Mouse (Mus musculus): ENCODE measurements around the gene Gspt1. TPM values are rescaled to one million over a fixed set of nuclear protein-coding genes. Genes with fewer than 3 reads are reported as not detected.

Gspt1 gene
- total RNA-seq, 1 experiment: 89.8 TPM

- TF ChIP-seq CHD2 (IDR thresholded peaks at IDR 0.05; ENCODE audit: low read depth, low read length) (no peak), MAFK (IDR thresholded peaks at IDR 0.05; ENCODE audit: insufficient read depth, low read depth, low read length) (no peak), HCFC1 (IDR thresholded peaks at IDR 0.05; ENCODE audit: borderline replicate concordance, insufficient read depth, low read length) (peak; percentile 51; the same call in 1 of the 2 replicates), ZNF384 (IDR thresholded peaks at IDR 0.05; ENCODE audit: low read depth, low read length) (no peak), ZC3H11A (IDR thresholded peaks at IDR 0.05; ENCODE audit: borderline replicate concordance, low read depth, low read length) (peak; percentile 12; the same call in 1 of the 2 replicates)
- Histone ChIP-seq H3K27ac (ENCODE audit: insufficient read depth, low read depth, low read length, poor library complexity, severe bottlenecking) (no peak within 1 kb of the TSS), H3K36me3 (ENCODE audit: control insufficient read depth, insufficient read depth, low read length, poor library complexity, severe bottlenecking) (no peaks in the 10 kb centered on the region), H3K4me1 (ENCODE audit: control insufficient read depth in 2 of 2, insufficient read depth in 2 of 2, low read length in 2 of 2, poor library complexity in 1 of 2) (peaks cover 2 to 5% of the 10 kb centered on the region in 2 experiments; a peak in 2 of 4 replicates), H3K9me3 (ENCODE audit: control insufficient read depth, insufficient read depth, low read depth, low read length) (no peaks in the 10 kb centered on the region), H3K4me3 (ENCODE audit: insufficient read depth in 1 of 2, low read depth in 1 of 2, low read length in 2 of 2, poor library complexity in 1 of 2, severe bottlenecking in 1 of 2) (peak within 1 kb of the TSS; percentile 82 to 87), H3K9ac (ENCODE audit: insufficient read depth, low read depth, low read length, poor library complexity, severe bottlenecking) (peak within 1 kb of the TSS; percentile 89)
- peak; percentile 58 for DNase-seq (ENCODE audit: low read depth, low spot score)
- in situ Hi-C loops (cut with MboI; ENCODE audit: low sequenced_read_pairs in 2 of 2, unreplicated experiment in 2 of 2): no loop called here
These were observed 77.8 kb downstream of the Gspt1 start, which contains the start of gene Zc3h7a for GRCm38 (mm10) chr16:11176208-11176883. Gene Zc3h7a (minus strand): TSS chr16:11176393.

DNA sequence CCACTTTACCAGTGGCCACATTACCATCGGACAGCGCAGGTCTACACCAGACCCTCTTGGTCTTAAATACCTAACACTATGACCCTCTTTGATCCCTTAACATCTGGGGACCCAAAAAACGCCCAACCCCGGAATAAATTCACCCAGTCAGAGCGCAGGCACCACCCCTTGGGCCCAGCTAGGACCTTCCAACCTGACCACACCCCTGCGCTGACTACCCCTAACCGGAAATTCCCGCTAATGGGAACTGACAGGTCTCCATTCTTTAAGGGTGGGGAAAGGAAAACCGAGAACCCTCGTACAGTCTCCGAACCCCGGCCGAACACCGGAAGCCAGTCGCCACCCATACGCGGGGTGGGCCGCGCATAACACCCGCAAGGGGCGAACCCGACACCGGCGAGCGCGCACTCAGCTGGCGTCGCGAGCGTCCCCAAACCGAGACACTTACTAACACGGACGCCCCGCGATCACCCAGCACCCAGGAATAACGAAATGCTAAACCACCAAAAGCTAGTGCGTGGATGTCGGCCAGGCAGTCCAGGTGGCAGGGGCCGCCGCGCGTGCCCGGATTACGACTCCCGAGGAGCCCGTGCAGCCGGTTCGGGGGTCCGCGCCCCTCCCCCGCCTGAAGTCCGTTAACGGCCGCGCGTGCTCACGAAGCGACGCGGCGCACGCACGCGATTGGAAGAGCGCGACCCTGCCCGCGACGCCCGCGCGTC lies 78.5 kb downstream of the Gspt1 start:
- no peak for TF ChIP-seq HCFC1 (IDR thresholded peaks at IDR 0.05; ENCODE audit: borderline replicate concordance, insufficient read depth, low read length)
- TF ChIP-seq ZC3H11A (IDR thresholded peaks at IDR 0.05; ENCODE audit: borderline replicate concordance, low read depth, low read length): no peak
- no peak for TF ChIP-seq CHD2 (IDR thresholded peaks at IDR 0.05; ENCODE audit: low read depth, low read length)
- no peak for TF ChIP-seq ZNF384 (IDR thresholded peaks at IDR 0.05; ENCODE audit: low read depth, low read length)
- TF ChIP-seq MAFK (IDR thresholded peaks at IDR 0.05; ENCODE audit: insufficient read depth, low read depth, low read length): no peak
- Histone ChIP-seq H3K36me3 (ENCODE audit: control insufficient read depth, insufficient read depth, low read length, poor library complexity, severe bottlenecking) (no peaks in the 10 kb centered on the region), H3K9me3 (ENCODE audit: control insufficient read depth, insufficient read depth, low read depth, low read length) (no peaks in the 10 kb centered on the region), H3K9ac (ENCODE audit: insufficient read depth, low read depth, low read length, poor library complexity, severe bottlenecking) (peak overlapping the region; percentile 89), H3K4me3 (ENCODE audit: insufficient read depth in 1 of 2, low read depth in 1 of 2, low read length in 2 of 2, poor library complexity in 1 of 2, severe bottlenecking in 1 of 2) (peak overlapping the region; percentile 82 to 87), H3K4me1 (ENCODE audit: control insufficient read depth in 2 of 2, insufficient read depth in 2 of 2, low read length in 2 of 2, poor library complexity in 1 of 2) (peaks cover 2 to 5% of the 10 kb centered on the region in 2 experiments; a peak in 2 of 4 replicates), H3K27ac (ENCODE audit: insufficient read depth, low read depth, low read length, poor library complexity, severe bottlenecking) (no peak overlapping the region)
- DNase-seq (ENCODE audit: low read depth, low spot score): peak; percentile 43
- in situ Hi-C loops (cut with MboI; ENCODE audit: low sequenced_read_pairs in 2 of 2, unreplicated experiment in 2 of 2): no loop called here

DNA sequence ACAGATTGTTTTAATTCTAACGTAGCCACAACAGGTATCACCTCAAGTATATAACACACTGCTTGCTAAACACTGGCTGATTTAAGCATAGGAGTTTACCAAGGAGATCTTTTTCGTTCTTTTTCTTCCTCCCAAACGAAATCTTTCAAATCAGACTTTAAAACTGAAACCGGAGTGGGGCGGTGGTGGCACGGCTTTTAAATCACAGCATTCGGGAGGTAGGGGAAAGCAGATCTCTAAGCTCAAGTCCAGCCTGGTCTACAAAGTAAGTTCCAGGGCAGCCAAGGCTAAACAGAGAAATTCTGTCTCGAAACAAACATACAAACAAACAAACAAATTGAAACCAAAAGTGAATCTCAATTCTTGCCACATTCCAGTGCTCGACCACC lies 79.0 kb downstream of the Gspt1 start:
- Histone ChIP-seq H3K9ac (ENCODE audit: insufficient read depth, low read depth, low read length, poor library complexity, severe bottlenecking) (peak overlapping the region; percentile 89), H3K27ac (ENCODE audit: insufficient read depth, low read depth, low read length, poor library complexity, severe bottlenecking) (no peak overlapping the region), H3K36me3 (ENCODE audit: control insufficient read depth, insufficient read depth, low read length, poor library complexity, severe bottlenecking) (no peaks in the 10 kb centered on the region), H3K4me3 (ENCODE audit: insufficient read depth in 1 of 2, low read depth in 1 of 2, low read length in 2 of 2, poor library complexity in 1 of 2, severe bottlenecking in 1 of 2) (peak overlapping the region; percentile 82 to 87), H3K4me1 (ENCODE audit: control insufficient read depth in 2 of 2, insufficient read depth in 2 of 2, low read length in 2 of 2, poor library complexity in 1 of 2) (peaks cover 2 to 5% of the 10 kb centered on the region in 2 experiments; a peak in 2 of 4 replicates), H3K9me3 (ENCODE audit: control insufficient read depth, insufficient read depth, low read depth, low read length) (no peaks in the 10 kb centered on the region)
- DNase-seq (ENCODE audit: low read depth, low spot score): no peak
- TF ChIP-seq ZC3H11A (IDR thresholded peaks at IDR 0.05; ENCODE audit: borderline replicate concordance, low read depth, low read length) (no peak), HCFC1 (IDR thresholded peaks at IDR 0.05; ENCODE audit: borderline replicate concordance, insufficient read depth, low read length) (no peak), ZNF384 (IDR thresholded peaks at IDR 0.05; ENCODE audit: low read depth, low read length) (no peak), MAFK (IDR thresholded peaks at IDR 0.05; ENCODE audit: insufficient read depth, low read depth, low read length) (no peak), CHD2 (IDR thresholded peaks at IDR 0.05; ENCODE audit: low read depth, low read length) (no peak)
- in situ Hi-C loops (cut with MboI; ENCODE audit: low sequenced_read_pairs in 2 of 2, unreplicated experiment in 2 of 2): no loop called here

GRCm38 (mm10) chr16:11174671-11175081 lies 79.4 kb downstream of the Gspt1 start:
- no peak overlapping the region for H3K27ac ChIP-seq (ENCODE audit: insufficient read depth, low read depth, low read length, poor library complexity, severe bottlenecking)
- no peak for TF ChIP-seq ZC3H11A (IDR thresholded peaks at IDR 0.05; ENCODE audit: borderline replicate concordance, low read depth, low read length)
- TF ChIP-seq HCFC1 (IDR thresholded peaks at IDR 0.05; ENCODE audit: borderline replicate concordance, insufficient read depth, low read length): no peak
- no peak for TF ChIP-seq MAFK (IDR thresholded peaks at IDR 0.05; ENCODE audit: insufficient read depth, low read depth, low read length)
- TF ChIP-seq ZNF384 (IDR thresholded peaks at IDR 0.05; ENCODE audit: low read depth, low read length): no peak
- no peak for TF ChIP-seq CHD2 (IDR thresholded peaks at IDR 0.05; ENCODE audit: low read depth, low read length)
- peaks cover 2 to 5% of the 10 kb centered on the region in 2 experiments; a peak in 2 of 4 replicates for H3K4me1 ChIP-seq (ENCODE audit: control insufficient read depth in 2 of 2, insufficient read depth in 2 of 2, low read length in 2 of 2, poor library complexity in 1 of 2)
- peak; percentile 33 for DNase-seq (ENCODE audit: low read depth, low spot score)
- peak overlapping the region; percentile 82 to 87 for H3K4me3 ChIP-seq (ENCODE audit: insufficient read depth in 1 of 2, low read depth in 1 of 2, low read length in 2 of 2, poor library complexity in 1 of 2, severe bottlenecking in 1 of 2)
- H3K9me3 ChIP-seq (ENCODE audit: control insufficient read depth, insufficient read depth, low read depth, low read length): no peaks in the 10 kb centered on the region
- no peaks in the 10 kb centered on the region for H3K36me3 ChIP-seq (ENCODE audit: control insufficient read depth, insufficient read depth, low read length, poor library complexity, severe bottlenecking)
- in situ Hi-C loops (cut with MboI; ENCODE audit: low sequenced_read_pairs in 2 of 2, unreplicated experiment in 2 of 2): no loop called here
- H3K9ac ChIP-seq (ENCODE audit: insufficient read depth, low read depth, low read length, poor library complexity, severe bottlenecking): peak overlapping the region; percentile 54; the same call in 1 of the 2 replicates
